7 mouse cellular contexts compared by ENCODE assay signal in genomic region chrX:136170625-136171024, GRCm38 (mm10). TPM values are rescaled to one million over a fixed set of nuclear protein-coding genes. Genes with fewer than 3 reads are reported as not detected.
DNase-seq lines count a peak whose midpoint lies in the region; ATAC-seq and TF ChIP-seq lines count a peak whose summit lies in the region.

No protein-coding gene starts in this region.

- H3K4me2 ChIP-seq in liver, embryonic 16.5 days (ENCODE audit: low read depth, low read length), result peak overlapping the region; percentile 59

- no peaks in the 10 kb centered on the region for H3K27me3 ChIP-seq in ES-Bruce4 (ENCODE audit: control insufficient read depth, insufficient read depth, low read length, poor library complexity, severe bottlenecking)
- no peaks in the 10 kb centered on the region for H3K27me3 ChIP-seq in liver, embryonic 16.5 days (ENCODE audit: control insufficient read depth, insufficient read depth, low read depth, low read length)

- TF ChIP-seq EP300 in ES-Bruce4 (IDR thresholded peaks at IDR 0.05; ENCODE audit: insufficient read depth, low read depth, low read length), result no peak

- peak; percentile 79 for ATAC-seq in liver, embryonic 16.5 days (ENCODE audit: low read depth)

- H3K9me3 ChIP-seq in ES-Bruce4 (replicated peaks; ENCODE audit: control insufficient read depth, insufficient read depth, low read length, poor library complexity, severe bottlenecking), result no peaks in the 10 kb centered on the region
- no peaks in the 10 kb centered on the region for H3K9me3 ChIP-seq in liver, embryonic 16.5 days (replicated peaks; ENCODE audit: control insufficient read depth, low read length)

- TF ChIP-seq CTCF in ES-Bruce4 (IDR thresholded peaks at IDR 0.05; ENCODE audit: low read depth, low read length), result no peak
- TF ChIP-seq CTCF in bone marrow macrophage, adult 2 months (IDR thresholded peaks at IDR 0.05; ENCODE audit: low read depth, low read length), result no peak

- peak; percentile 2 to 13 for DNase-seq in heart, postnatal 10 days
- no peak for DNase-seq in left cerebral cortex, postnatal 25 days (ENCODE audit: low spot score in 2 of 2)
- no peak for DNase-seq in adrenal gland, adult 18-20 months (ENCODE audit: low spot score in 2 of 2)
- no peak for DNase-seq in cerebellum, adult 9-10 months

- intact Hi-C loops in heart, postnatal 10 days (cut with DNase I), result no loop called here
- intact Hi-C loops in left cerebral cortex, postnatal 25 days (cut with DNase I), result no loop called here

- peak overlapping the region; percentile 71; the same call in 1 of the 2 replicates for H3K27ac ChIP-seq in ES-Bruce4 (ENCODE audit: insufficient read depth, low read length)
- no peak overlapping the region for H3K27ac ChIP-seq in bone marrow macrophage, adult 2 months (ENCODE audit: insufficient read depth, low read depth, low read length)
- H3K27ac ChIP-seq in liver, embryonic 16.5 days (ENCODE audit: low read length), result peak overlapping the region; percentile 84

- no peak for TF ChIP-seq POLR2A in ES-Bruce4 (IDR thresholded peaks at IDR 0.05; ENCODE audit: insufficient read depth, low read length)
- TF ChIP-seq POLR2A in bone marrow macrophage, adult 2 months (IDR thresholded peaks at IDR 0.05; ENCODE audit: borderline replicate concordance, low read depth, low read length), result no peak

- peaks cover 5% of the 10 kb centered on the region for H3K36me3 ChIP-seq in ES-Bruce4 (ENCODE audit: control insufficient read depth, insufficient read depth, low read length, poor library complexity, severe bottlenecking)
- no peaks in the 10 kb centered on the region; the same call in 1 of the 2 replicates for H3K36me3 ChIP-seq in liver, embryonic 16.5 days (ENCODE audit: control insufficient read depth, insufficient read depth)

- H3K4me1 ChIP-seq in ES-Bruce4 (ENCODE audit: control insufficient read depth, insufficient read depth, low read length), result no peaks in the 10 kb centered on the region
- no peaks in the 10 kb centered on the region for H3K4me1 ChIP-seq in bone marrow macrophage, adult 2 months (ENCODE audit: control insufficient read depth, insufficient read depth, low read length)
- H3K4me1 ChIP-seq in liver, embryonic 16.5 days (ENCODE audit: control insufficient read depth, low read depth, low read length), result no peaks in the 10 kb centered on the region; the same call in 1 of the 2 replicates

- WGBS in liver, embryonic 16.5 days (ENCODE audit: insufficient replicate concordance), result 32% methylated on average over 10 of the region's 10 CpGs

- no peak overlapping the region for H3K9ac ChIP-seq in ES-Bruce4 (ENCODE audit: low read depth, poor library complexity, severe bottlenecking)
- H3K9ac ChIP-seq in liver, embryonic 16.5 days (ENCODE audit: low read depth, low read length), result peak overlapping the region; percentile 45; the same call in 1 of the 2 replicates

- peak overlapping the region; percentile 28 for H3K4me3 ChIP-seq in ES-Bruce4 (ENCODE audit: low read depth, low read length)
- peak overlapping the region; percentile 5; the same call in 1 of the 2 replicates for H3K4me3 ChIP-seq in bone marrow macrophage, adult 2 months (ENCODE audit: insufficient read depth, low read length)
- H3K4me3 ChIP-seq in liver, embryonic 16.5 days (ENCODE audit: low read depth, low read length), result peak overlapping the region; percentile 73

RNA-seq across cellular contexts. Expression of gene Tceal8, which starts 1.5 kb away (rescaled TPM):
- 196 and 214 TPM in 2 replicates for polyA plus RNA-seq in ES-Bruce4 (2011; ENCODE audit: insufficient read depth, insufficient read length, low read depth, missing spikeins)
- polyA plus RNA-seq in bone marrow macrophage, adult 2 months (2012; ENCODE audit: insufficient read depth, insufficient read length, missing spikeins), result 65.3 and 72.7 TPM in 2 replicates
- total RNA-seq in heart, postnatal 10 days (2021), result 10 to 100 TPM; 57.8 to 61.6 TPM
- polyA plus RNA-seq in liver, embryonic 16.5 days (2015; fragmentation: Nextera tagmentation; extraction: Ambion mirVana), result 170 and 186 TPM in 2 replicates
- total RNA-seq in left cerebral cortex, postnatal 25 days (2021), result 10 to 100 TPM; 32.8 to 45.5 TPM
- total RNA-seq in adrenal gland, adult 18-20 months (2021), result 10 to 100 TPM; 35.2 to 41.5 TPM

RNA-seq across cellular contexts. Expression of gene Bex4, which starts 31.8 kb away (rescaled TPM):
- polyA plus RNA-seq in ES-Bruce4 (2011; ENCODE audit: insufficient read depth, insufficient read length, low read depth, missing spikeins), result 212 and 219 TPM in 2 replicates
- polyA plus RNA-seq in bone marrow macrophage, adult 2 months (2012; ENCODE audit: insufficient read depth, insufficient read length, missing spikeins), result not detected in 2 replicates
- 1 to 10 TPM; 5.1 to 8.4 TPM for total RNA-seq in heart, postnatal 10 days (2021)
- polyA plus RNA-seq in liver, embryonic 16.5 days (2015; fragmentation: Nextera tagmentation; extraction: Ambion mirVana), result 131 and 159 TPM in 2 replicates
- total RNA-seq in left cerebral cortex, postnatal 25 days (2021), result 10 to 100 TPM; 19.8 to 22.3 TPM
- total RNA-seq in adrenal gland, adult 18-20 months (2021), result 1 to 10 TPM; 5.7 to 6.0 TPM

RNA-seq across cellular contexts. Expression of gene Tceal5, which starts 33.1 kb away (rescaled TPM):
- polyA plus RNA-seq in ES-Bruce4 (2011; ENCODE audit: insufficient read depth, insufficient read length, low read depth, missing spikeins), result 13.1 and 15.4 TPM in 2 replicates
- polyA plus RNA-seq in bone marrow macrophage, adult 2 months (2012; ENCODE audit: insufficient read depth, insufficient read length, missing spikeins), result not detected in 2 replicates
- 1 to 10 TPM; 5.6 to 6.5 TPM for total RNA-seq in heart, postnatal 10 days (2021)
- polyA plus RNA-seq in liver, embryonic 16.5 days (2015; fragmentation: Nextera tagmentation; extraction: Ambion mirVana), result 11.0 and 11.9 TPM in 2 replicates
- 100 to 1,000 TPM; 125 to 156 TPM for total RNA-seq in left cerebral cortex, postnatal 25 days (2021)
- total RNA-seq in adrenal gland, adult 18-20 months (2021), result 1 to 10 TPM in 1 of 2 experiments, not detected in 1; 2.3 TPM

RNA-seq across cellular contexts. Expression of gene Tceal7, which starts 44.0 kb away (rescaled TPM):
- 1.2 and 3.8 TPM in 2 replicates for polyA plus RNA-seq in ES-Bruce4 (2011; ENCODE audit: insufficient read depth, insufficient read length, low read depth, missing spikeins)
- polyA plus RNA-seq in bone marrow macrophage, adult 2 months (2012; ENCODE audit: insufficient read depth, insufficient read length, missing spikeins), result not detected in 2 replicates
- total RNA-seq in heart, postnatal 10 days (2021), result 10 to 100 TPM in 1 of 2 experiments, 1 to 10 TPM in 1; 5.3 to 19.6 TPM
- polyA plus RNA-seq in liver, embryonic 16.5 days (2015; fragmentation: Nextera tagmentation; extraction: Ambion mirVana), result 7.5 and 15.7 TPM in 2 replicates
- 1 to 10 TPM; 1.9 to 2.2 TPM for total RNA-seq in left cerebral cortex, postnatal 25 days (2021)
- total RNA-seq in adrenal gland, adult 18-20 months (2021), result not detected

RNA-seq across cellular contexts. Expression of gene Bex1, which starts 44.7 kb away (rescaled TPM):
- 846 and 903 TPM in 2 replicates for polyA plus RNA-seq in ES-Bruce4 (2011; ENCODE audit: insufficient read depth, insufficient read length, low read depth, missing spikeins)
- not detected in 2 replicates for polyA plus RNA-seq in bone marrow macrophage, adult 2 months (2012; ENCODE audit: insufficient read depth, insufficient read length, missing spikeins)
- total RNA-seq in heart, postnatal 10 days (2021), result 10 to 100 TPM; 30.4 to 36.3 TPM
- 205 and 219 TPM in 2 replicates for polyA plus RNA-seq in liver, embryonic 16.5 days (2015; fragmentation: Nextera tagmentation; extraction: Ambion mirVana)
- total RNA-seq in left cerebral cortex, postnatal 25 days (2021), result 10 to 100 TPM; 87.8 to 89.8 TPM
- total RNA-seq in adrenal gland, adult 18-20 months (2021), result 10 to 100 TPM; 11.8 to 14.1 TPM

Comparison
In these comparisons a context has a peak if more than half of its experiments do, and no peak if none do; other contexts are left out.
1. H3K4me3 ChIP-seq: peak in every context shown above with its lines; median percentile 73 in liver, embryonic 16.5 days; 28 in ES-Bruce4; 5 in bone marrow macrophage, adult 2 months.
2. DNase-seq: peak in heart, postnatal 10 days (2 of 2); none in left cerebral cortex, postnatal 25 days (0 of 2), adrenal gland, adult 18-20 months (0 of 2) and cerebellum, adult 9-10 months (single experiment).
3. RNA of gene Tceal5, which starts 33.1 kb away (total RNA-seq): 125 to 156 TPM in left cerebral cortex, postnatal 25 days; 5.6 to 6.5 TPM in heart, postnatal 10 days and 2.3 TPM in adrenal gland, adult 18-20 months; every median in the first group is over 10 times any median in the second.